In the genomic region with DNA sequence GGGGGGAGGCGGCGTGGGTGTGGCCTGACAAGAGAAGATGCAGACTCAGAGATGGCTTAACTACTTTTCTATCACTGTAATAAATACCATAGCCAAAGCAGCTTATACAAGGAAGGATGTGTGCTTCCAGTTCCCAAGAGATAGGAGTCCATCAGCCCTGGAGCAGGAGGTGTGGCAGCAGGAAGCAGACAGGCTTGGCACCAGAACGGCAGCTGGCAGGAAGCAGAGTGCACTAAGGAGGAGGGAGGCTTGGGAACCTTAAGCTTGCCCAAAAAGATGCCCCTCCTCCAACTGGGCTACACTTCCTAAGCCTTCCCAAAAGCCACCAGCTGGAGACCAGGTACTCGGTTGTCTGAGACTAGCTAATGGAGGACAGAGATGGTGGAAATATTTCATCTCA, we compare ENCODE assay signal across 11 mouse cellular contexts. TPM values are rescaled to one million over a fixed set of nuclear protein-coding genes. Genes with fewer than 3 reads are reported as not detected.
DNase-seq lines count a peak whose midpoint lies in the region.
"Had no signal": no experiment of that assay in that cellular context is flagged by ENCODE, and none has a peak within 500 bp of the region (broad histone marks: within the 10 kb centered on the region; RNA-seq: fewer than 3 reads in every experiment).

No protein-coding gene starts in this region.

- DNase-seq in left cerebral cortex, postnatal 4 days = peak; percentile 75
- no peak for DNase-seq in left cerebral cortex, postnatal 14 days (ENCODE audit: low spot score in 2 of 2)
- DNase-seq in adipocyte (ENCODE audit: low spot score) = peak; percentile 53
- peak; percentile 58 for DNase-seq in cerebellum, adult 11 months
- peak; percentile 86 to 89 for DNase-seq in cerebellum, postnatal 10 days
- no peak for DNase-seq in ovary, postnatal 10 days (ENCODE audit: low spot score)
- no peak for DNase-seq in layer of hippocampus, adult 8-10 months (ENCODE audit: low spot score in 2 of 2)
- DNase-seq: adrenal gland, adult 8-10 months; kidney, postnatal 4 days; thymus, postnatal 14 days had no signal

- intact Hi-C loops in left cerebral cortex, postnatal 4 days (cut with DNase I) = no loop called here
- intact Hi-C loops in left cerebral cortex, postnatal 14 days (cut with DNase I) = no loop called here

RNA-seq across cellular contexts. Expression of a gene that starts 15.8 kb away (rescaled TPM):
- total RNA-seq in left cerebral cortex, postnatal 4 days (2021) = 10 to 100 TPM; 11.8 to 13.0 TPM
- total RNA-seq in left cerebral cortex, postnatal 14 days (2021) = 10 to 100 TPM; 23.9 to 24.4 TPM
- total RNA-seq in layer of hippocampus, adult 8-10 months (2022) = 10 to 100 TPM; 39.8 to 61.1 (median 47.2) TPM

RNA-seq across cellular contexts. Expression of a gene that starts 21.2 kb away (rescaled TPM):
- 10 to 100 TPM; 37.5 to 43.1 TPM for total RNA-seq in left cerebral cortex, postnatal 4 days (2021)
- total RNA-seq in left cerebral cortex, postnatal 14 days (2021) = 100 to 1,000 TPM; 125 to 132 TPM
- 100 to 1,000 TPM; 101 to 114 (median 106) TPM for total RNA-seq in layer of hippocampus, adult 8-10 months (2022)
- total RNA-seq: common myeloid progenitor, adult 5-6 weeks had no signal

RNA-seq across cellular contexts. Expression of a gene that starts 51.5 kb away (rescaled TPM):
- total RNA-seq in left cerebral cortex, postnatal 4 days (2021) = 10 to 100 TPM; 50.9 to 56.9 TPM
- total RNA-seq in left cerebral cortex, postnatal 14 days (2021) = 10 to 100 TPM; 52.9 to 54.3 TPM
- total RNA-seq in layer of hippocampus, adult 8-10 months (2022) = 10 to 100 TPM; 56.4 to 59.6 (median 58.4) TPM

Comparison
In these comparisons a context has a peak if more than half of its experiments do, and no peak if none do; other contexts are left out.
1. DNase-seq: peak in left cerebral cortex, postnatal 4 days (single experiment), adipocyte (single experiment), cerebellum, adult 11 months (single experiment) and cerebellum, postnatal 10 days (2 of 2); none in left cerebral cortex, postnatal 14 days (0 of 2), ovary, postnatal 10 days (single experiment) and layer of hippocampus, adult 8-10 months (0 of 2).